Mouse (Mus musculus): Measurements from ENCODE around the gene Tead1.
A peak's percentile ranks its signal among the peaks of the same experiment; 100 is the strongest.

Gene Tead1

GRCm38 (mm10) chr7:112679171-112679512 lies at the start of gene Tead1:
TSS of gene Tead1 (plus strand) at chr7:112679318.
- Histone ChIP-seq H3K36me3 (ENCODE audit: control insufficient read depth, insufficient read depth, low read length, poor library complexity, severe bottlenecking) (no peaks in the 10 kb centered on the region), H3K27me3 (ENCODE audit: control insufficient read depth, insufficient read depth, low read length, poor library complexity, severe bottlenecking) (peaks cover 2% of the 10 kb centered on the region; the same call in 1 of the 2 replicates)
- DNase-seq (ENCODE audit: low read depth, low spot score), result peak; percentile 11

- Histone ChIP-seq H3K27me3 (ENCODE audit: control insufficient read depth, insufficient read depth, low read length, poor library complexity, severe bottlenecking) (no peaks in the 10 kb centered on the region), H3K36me3 (ENCODE audit: control insufficient read depth, insufficient read depth, low read length, poor library complexity, severe bottlenecking) (no peaks in the 10 kb centered on the region)
- DNase-seq (ENCODE audit: low read depth, low spot score), result no peak
These were observed 44.5 kb upstream of the Tead1 start for GRCm38 (mm10) chr7:112634505-112635213.

- DNase-seq (ENCODE audit: low read depth, low spot score), result no peak
- no peaks in the 10 kb centered on the region for H3K27me3 ChIP-seq (ENCODE audit: control insufficient read depth, insufficient read depth, low read length, poor library complexity, severe bottlenecking)
- no peaks in the 10 kb centered on the region for H3K36me3 ChIP-seq (ENCODE audit: control insufficient read depth, insufficient read depth, low read length, poor library complexity, severe bottlenecking)
These were observed 43.2 kb upstream of the Tead1 start for GRCm38 (mm10) chr7:112635936-112636335.

GRCm38 (mm10) chr7:112643866-112644543 lies 35.1 kb upstream of the Tead1 start:
- H3K36me3 ChIP-seq (ENCODE audit: control insufficient read depth, insufficient read depth, low read length, poor library complexity, severe bottlenecking), result no peaks in the 10 kb centered on the region
- DNase-seq (ENCODE audit: low read depth, low spot score), result no peak
- no peaks in the 10 kb centered on the region for H3K27me3 ChIP-seq (ENCODE audit: control insufficient read depth, insufficient read depth, low read length, poor library complexity, severe bottlenecking)

- Histone ChIP-seq H3K27me3 (ENCODE audit: control insufficient read depth, insufficient read depth, low read length, poor library complexity, severe bottlenecking) (no peaks in the 10 kb centered on the region), H3K36me3 (ENCODE audit: control insufficient read depth, insufficient read depth, low read length, poor library complexity, severe bottlenecking) (no peaks in the 10 kb centered on the region)
- no peak for DNase-seq (ENCODE audit: low read depth, low spot score)
These were observed 34.4 kb upstream of the Tead1 start for GRCm38 (mm10) chr7:112644701-112645100.

GRCm38 (mm10) chr7:112645724-112646123 lies 33.4 kb upstream of the Tead1 start:
- H3K27me3 ChIP-seq (ENCODE audit: control insufficient read depth, insufficient read depth, low read length, poor library complexity, severe bottlenecking), result no peaks in the 10 kb centered on the region
- H3K36me3 ChIP-seq (ENCODE audit: control insufficient read depth, insufficient read depth, low read length, poor library complexity, severe bottlenecking), result no peaks in the 10 kb centered on the region
- DNase-seq (ENCODE audit: low read depth, low spot score), result no peak

GRCm38 (mm10) chr7:112647417-112647816 lies 31.7 kb upstream of the Tead1 start:
- Histone ChIP-seq H3K27me3 (ENCODE audit: control insufficient read depth, insufficient read depth, low read length, poor library complexity, severe bottlenecking) (no peaks in the 10 kb centered on the region), H3K36me3 (ENCODE audit: control insufficient read depth, insufficient read depth, low read length, poor library complexity, severe bottlenecking) (no peaks in the 10 kb centered on the region)
- no peak for DNase-seq (ENCODE audit: low read depth, low spot score)

GRCm38 (mm10) chr7:112656141-112656662 lies 22.9 kb upstream of the Tead1 start:
- H3K27me3 ChIP-seq (ENCODE audit: control insufficient read depth, insufficient read depth, low read length, poor library complexity, severe bottlenecking), result no peaks in the 10 kb centered on the region
- no peak for DNase-seq (ENCODE audit: low read depth, low spot score)
- no peaks in the 10 kb centered on the region for H3K36me3 ChIP-seq (ENCODE audit: control insufficient read depth, insufficient read depth, low read length, poor library complexity, severe bottlenecking)

GRCm38 (mm10) chr7:112658939-112659338 lies 20.2 kb upstream of the Tead1 start:
- no peak for DNase-seq (ENCODE audit: low read depth, low spot score)
- no peaks in the 10 kb centered on the region for H3K36me3 ChIP-seq (ENCODE audit: control insufficient read depth, insufficient read depth, low read length, poor library complexity, severe bottlenecking)
- no peaks in the 10 kb centered on the region for H3K27me3 ChIP-seq (ENCODE audit: control insufficient read depth, insufficient read depth, low read length, poor library complexity, severe bottlenecking)

- H3K27me3 ChIP-seq (ENCODE audit: control insufficient read depth, insufficient read depth, low read length, poor library complexity, severe bottlenecking), result no peaks in the 10 kb centered on the region
- DNase-seq (ENCODE audit: low read depth, low spot score), result no peak
- no peaks in the 10 kb centered on the region for H3K36me3 ChIP-seq (ENCODE audit: control insufficient read depth, insufficient read depth, low read length, poor library complexity, severe bottlenecking)
These were observed 19.3 kb upstream of the Tead1 start for GRCm38 (mm10) chr7:112659816-112660215.

GRCm38 (mm10) chr7:112660325-112660724 lies 18.8 kb upstream of the Tead1 start:
- no peaks in the 10 kb centered on the region for H3K36me3 ChIP-seq (ENCODE audit: control insufficient read depth, insufficient read depth, low read length, poor library complexity, severe bottlenecking)
- no peak for DNase-seq (ENCODE audit: low read depth, low spot score)
- H3K27me3 ChIP-seq (ENCODE audit: control insufficient read depth, insufficient read depth, low read length, poor library complexity, severe bottlenecking), result no peaks in the 10 kb centered on the region

GRCm38 (mm10) chr7:112662398-112663313 lies 16.5 kb upstream of the Tead1 start:
- DNase-seq (ENCODE audit: low read depth, low spot score), result no peak
- H3K36me3 ChIP-seq (ENCODE audit: control insufficient read depth, insufficient read depth, low read length, poor library complexity, severe bottlenecking), result no peaks in the 10 kb centered on the region
- H3K27me3 ChIP-seq (ENCODE audit: control insufficient read depth, insufficient read depth, low read length, poor library complexity, severe bottlenecking), result no peaks in the 10 kb centered on the region

- DNase-seq (ENCODE audit: low read depth, low spot score), result no peak
- no peaks in the 10 kb centered on the region for H3K27me3 ChIP-seq (ENCODE audit: control insufficient read depth, insufficient read depth, low read length, poor library complexity, severe bottlenecking)
- no peaks in the 10 kb centered on the region for H3K36me3 ChIP-seq (ENCODE audit: control insufficient read depth, insufficient read depth, low read length, poor library complexity, severe bottlenecking)
These were observed 15.7 kb upstream of the Tead1 start for GRCm38 (mm10) chr7:112663314-112663966.

- no peaks in the 10 kb centered on the region for H3K36me3 ChIP-seq (ENCODE audit: control insufficient read depth, insufficient read depth, low read length, poor library complexity, severe bottlenecking)
- no peaks in the 10 kb centered on the region; the same call in 1 of the 2 replicates for H3K27me3 ChIP-seq (ENCODE audit: control insufficient read depth, insufficient read depth, low read length, poor library complexity, severe bottlenecking)
- no peak for DNase-seq (ENCODE audit: low read depth, low spot score)
These were observed 9.1 kb upstream of the Tead1 start for GRCm38 (mm10) chr7:112669993-112670392.
